Mouse (Mus musculus): ENCODE measurements around the gene Hspg2. TPM values are rescaled to one million over a fixed set of nuclear protein-coding genes. Genes with fewer than 3 reads are reported as not detected.

Hspg2 gene
- polyA plus RNA-seq, 1 experiment: 49.9 TPM

- no peak for DNase-seq (ENCODE audit: low read depth)
Measured at GRCm38 (mm10) chr4:137480993-137481340, 12.4 kb downstream of the Hspg2 start.

GRCm38 (mm10) chr4:137481381-137482030 lies 12.9 kb downstream of the Hspg2 start:
- no peak for DNase-seq (ENCODE audit: low read depth)

- DNase-seq (ENCODE audit: low read depth): no peak
Measured at GRCm38 (mm10) chr4:137483871-137484270, 15.3 kb downstream of the Hspg2 start.

- no peak for DNase-seq (ENCODE audit: low read depth)
Measured at GRCm38 (mm10) chr4:137484586-137484985, 16.0 kb downstream of the Hspg2 start.

- DNase-seq (ENCODE audit: low read depth): no peak
Measured at GRCm38 (mm10) chr4:137485258-137485960, 16.8 kb downstream of the Hspg2 start.

GRCm38 (mm10) chr4:137486081-137487014 lies 17.8 kb downstream of the Hspg2 start:
- DNase-seq (ENCODE audit: low read depth): no peak

GRCm38 (mm10) chr4:137487286-137488000 lies 18.9 kb downstream of the Hspg2 start:
- DNase-seq (ENCODE audit: low read depth): no peak

- no peak for DNase-seq (ENCODE audit: low read depth)
Measured at GRCm38 (mm10) chr4:137488038-137488437, 19.5 kb downstream of the Hspg2 start.

- DNase-seq (ENCODE audit: low read depth): no peak
Measured at GRCm38 (mm10) chr4:137488571-137489303, 20.2 kb downstream of the Hspg2 start.

- no peak for DNase-seq (ENCODE audit: low read depth)
Measured at GRCm38 (mm10) chr4:137489996-137490395, 21.4 kb downstream of the Hspg2 start.

- no peak for DNase-seq (ENCODE audit: low read depth)
Measured at GRCm38 (mm10) chr4:137492563-137492962, 24.0 kb downstream of the Hspg2 start.

GRCm38 (mm10) chr4:137493187-137493586 lies 24.6 kb downstream of the Hspg2 start:
- no peak for DNase-seq (ENCODE audit: low read depth)

- DNase-seq (ENCODE audit: low read depth): no peak
Measured at GRCm38 (mm10) chr4:137494751-137495500, 26.4 kb downstream of the Hspg2 start.

- no peak for DNase-seq (ENCODE audit: low read depth)
Measured at GRCm38 (mm10) chr4:137495501-137496100, 27.0 kb downstream of the Hspg2 start.

GRCm38 (mm10) chr4:137497367-137497766 lies 28.8 kb downstream of the Hspg2 start:
- no peak for DNase-seq (ENCODE audit: low read depth)

- DNase-seq (ENCODE audit: low read depth): no peak
Measured at GRCm38 (mm10) chr4:137497892-137498722, 29.5 kb downstream of the Hspg2 start.

GRCm38 (mm10) chr4:137498882-137499583 lies 30.5 kb downstream of the Hspg2 start:
- no peak for DNase-seq (ENCODE audit: low read depth)

- no peak for DNase-seq (ENCODE audit: low read depth)
Measured at GRCm38 (mm10) chr4:137500149-137500548, 31.6 kb downstream of the Hspg2 start.

Measured in gonadal fat pad, adult 2 months (tissue).